In genomic region chr8:122014606-122015005, GRCm38 (mm10) we compare ENCODE assay signal across 13 mouse cellular contexts.
"Had no signal": no experiment of that assay in that cellular context is flagged by ENCODE, and none has a peak within 500 bp of the region (broad histone marks: within the 10 kb centered on the region; RNA-seq: fewer than 3 reads in every experiment).

No protein-coding gene starts in this region.

- H3K27ac ChIP-seq: kidney, postnatal 0 days; limb, embryonic 15.5 days; liver, embryonic 12.5 days; neural tube, embryonic 13.5 days had no signal

- H3K4me3 ChIP-seq: limb, embryonic 15.5 days; liver, embryonic 12.5 days; neural tube, embryonic 13.5 days had no signal

- DNase-seq: kidney, adult 11 months; kidney, adult 9 months; kidney, postnatal 36 days; lung, embryonic 14.5 days; lung, postnatal 10 days; lung, postnatal 4 days; thymus, adult 18-20 months; thymus, postnatal 14 days had no signal

- ATAC-seq: liver, embryonic 12.5 days; midbrain, embryonic 16.5 days had no signal
